Mouse (Mus musculus) CD4-positive, CD25-positive, alpha-beta regulatory T cell, adult 4 months (primary cell): ENCODE measurements at regions not wholly inside any gene's neighbourhood (a gene's known extent, or its start where the extent isn't known, plus 50 kb on each side); places are given as distances from the start of the nearest gene placed in this dataset.
A peak's percentile ranks its signal among the peaks of the same experiment; 100 is the strongest.
"Not testable (repeated sequence)": the region's sequence is repeated elsewhere in the genome, so short reads cannot be mapped to it uniquely, and the experiment has no call there.

Experiments
- ATAC-seq: one replicate; pipeline ENCODE4 v1.8.0; 2017

DNA sequence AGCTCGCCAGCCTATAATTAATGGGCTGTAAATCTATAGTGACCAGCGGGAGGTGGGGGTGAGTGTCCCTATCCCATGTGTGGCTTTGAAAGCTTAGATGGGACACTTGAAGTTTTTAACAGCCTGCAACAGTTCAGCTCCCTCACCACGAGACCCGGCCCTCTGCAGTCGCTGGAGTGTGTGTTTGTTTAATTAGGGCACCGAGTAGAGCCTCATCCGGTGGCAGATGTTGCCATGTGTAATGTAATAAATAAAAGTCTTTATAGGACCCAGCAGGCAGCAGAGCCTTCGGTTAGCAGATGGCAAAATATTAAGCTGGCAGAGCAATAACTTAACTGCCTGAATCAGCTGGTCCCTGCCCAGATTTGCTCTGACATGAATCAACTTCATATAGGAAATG, 177.1 kb downstream of the Nucb2 start:
- ATAC-seq: no peak

GRCm38 (mm10) chr7:116700409-116700808, 196.2 kb downstream of the Nucb2 start:
- no peak for ATAC-seq

- no peak for ATAC-seq
These were observed 197.5 kb downstream of the Nucb2 start for GRCm38 (mm10) chr7:116701466-116702342.

DNA sequence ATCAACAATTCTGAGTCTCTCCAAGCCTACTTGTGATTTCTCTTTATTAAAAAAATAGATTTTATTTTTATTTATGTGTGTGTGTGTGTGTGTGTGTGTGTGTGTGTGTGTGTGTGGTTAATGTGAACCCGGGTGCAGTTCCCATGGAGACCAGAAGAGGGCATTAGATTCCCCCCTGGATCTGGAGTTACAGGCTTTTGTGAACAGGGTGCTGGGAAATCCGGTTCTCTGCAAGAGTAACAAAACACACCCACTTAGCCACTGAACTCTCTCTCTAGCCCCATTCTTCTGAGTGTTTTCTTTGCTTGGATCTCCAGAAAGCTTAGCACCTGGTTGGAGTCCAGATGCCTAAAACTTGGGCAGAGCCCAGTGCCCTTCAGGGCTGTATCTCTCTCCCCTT, 198.4 kb downstream of the Nucb2 start:
- no peak for ATAC-seq

DNA sequence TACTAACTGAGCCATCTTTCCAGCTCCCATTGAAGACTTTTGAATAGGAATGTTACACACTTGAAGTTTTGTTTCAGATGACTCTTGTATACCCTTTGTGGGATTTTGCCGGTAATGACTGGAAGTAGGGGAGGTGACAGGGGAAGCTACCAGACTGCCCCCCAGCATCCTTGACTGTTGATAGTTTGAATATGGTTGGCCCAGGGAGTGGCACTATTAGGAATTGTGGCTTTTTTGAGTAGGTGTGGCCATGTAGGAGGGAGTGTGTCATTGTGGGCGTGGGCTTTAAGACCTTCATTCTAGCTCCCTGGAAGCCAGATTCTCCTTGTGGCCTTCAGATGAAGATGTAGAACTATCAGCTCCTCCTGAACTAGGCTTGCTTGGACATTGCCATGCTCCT, 207.4 kb downstream of the Nucb2 start:
- ATAC-seq: no peak

DNA sequence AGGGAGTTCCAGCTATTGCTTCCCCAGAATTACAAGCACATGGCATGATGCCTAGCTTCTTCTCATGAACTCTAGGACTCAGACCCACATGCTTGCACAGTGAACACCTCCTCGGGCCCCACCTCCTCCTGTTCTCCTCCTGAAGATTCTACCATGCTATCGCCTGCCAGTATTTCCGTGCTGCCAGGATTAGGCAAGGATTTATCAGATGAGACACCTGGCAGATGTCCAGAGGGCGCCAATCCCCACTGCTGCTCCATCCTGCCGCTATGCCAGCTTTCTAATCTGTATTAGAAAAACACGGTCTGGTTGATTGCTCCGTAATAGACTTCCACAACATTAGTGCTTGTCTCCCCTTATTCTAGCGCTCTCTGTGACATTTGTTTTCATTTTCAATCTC, 209.0 kb downstream of the Nucb2 start:
- ATAC-seq: no peak

DNA sequence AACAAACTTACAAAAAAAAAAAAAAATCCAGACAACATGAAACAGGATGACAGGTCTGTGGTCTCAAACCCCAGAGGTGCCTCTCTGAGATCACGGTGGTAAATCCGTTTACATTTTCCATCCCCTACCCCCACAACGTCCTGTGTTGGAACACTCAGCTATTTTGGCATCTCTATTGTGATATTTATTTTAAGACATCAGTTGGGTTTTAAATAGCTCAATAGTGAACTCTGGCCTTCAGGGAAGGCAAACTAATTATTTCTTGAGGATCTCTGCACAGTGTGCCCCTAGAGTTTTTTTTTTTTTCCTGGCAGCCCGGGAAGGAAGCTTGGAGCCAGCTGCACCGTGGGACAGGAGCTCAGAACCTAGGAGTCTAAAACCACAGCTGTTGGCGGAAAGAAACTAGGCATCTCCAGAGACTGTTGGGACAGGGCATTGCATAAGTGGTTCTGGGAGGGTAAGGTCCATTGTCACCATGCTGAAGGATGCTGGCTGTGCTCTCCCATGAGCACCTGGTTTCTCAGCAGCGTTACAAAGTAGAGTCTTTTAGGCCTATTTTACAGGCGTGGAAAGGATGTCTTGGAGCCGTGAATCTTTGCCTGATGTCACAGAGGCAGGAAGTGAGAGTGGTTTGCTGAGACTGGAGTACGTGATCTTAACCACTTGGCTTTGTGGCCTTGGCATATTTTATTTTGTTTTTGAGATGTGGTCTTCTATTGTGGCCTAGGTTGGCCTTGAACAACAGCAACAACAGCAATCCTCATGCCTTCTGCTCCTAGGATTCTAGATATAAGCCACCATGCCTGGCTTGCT, 211.3 kb downstream of the Nucb2 start:
- ATAC-seq: peak; percentile 70

DNA sequence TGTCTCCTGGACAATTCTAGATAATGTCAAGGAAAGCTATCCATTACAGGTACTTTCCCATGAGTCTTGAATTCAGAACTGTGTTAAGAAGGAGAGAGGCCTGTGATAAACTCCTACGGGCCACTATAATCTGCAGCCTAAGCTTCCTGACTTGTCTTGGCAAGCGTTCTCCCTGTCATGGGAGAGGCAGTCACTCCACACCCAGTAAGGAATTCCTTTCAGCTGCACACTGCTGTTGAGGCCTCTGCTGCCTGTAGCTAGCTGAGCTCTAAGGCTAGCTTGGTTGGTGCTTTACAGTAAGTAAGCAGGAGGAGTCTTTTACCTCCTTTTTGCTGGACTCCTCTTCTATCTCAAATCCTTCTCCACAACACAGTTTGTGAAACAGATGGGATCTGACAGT, 224.2 kb downstream of the Nucb2 start:
- ATAC-seq: no peak

- no peak for ATAC-seq
These were observed 225.6 kb downstream of the Nucb2 start for GRCm38 (mm10) chr7:116729795-116730194.

DNA sequence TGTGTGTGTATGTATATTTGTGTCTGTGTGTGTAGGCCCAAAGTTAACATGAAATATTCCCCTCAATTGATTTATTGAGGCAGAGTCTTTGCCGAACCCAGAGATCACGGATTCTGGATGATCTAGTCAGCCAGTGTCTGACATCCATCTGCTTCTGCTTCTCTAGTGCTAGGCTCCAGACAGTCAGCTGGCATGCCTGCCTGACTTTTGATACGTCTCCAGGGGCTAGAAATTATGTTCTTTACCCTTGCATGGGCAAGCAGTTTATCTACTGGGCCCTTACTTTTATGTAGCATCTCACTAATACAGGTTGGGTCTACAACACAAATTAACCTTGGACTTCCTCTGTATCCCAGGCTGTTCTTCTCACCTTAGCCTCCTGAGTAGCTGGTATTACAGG, 231.5 kb downstream of the Nucb2 start:
- ATAC-seq: no peak

DNA sequence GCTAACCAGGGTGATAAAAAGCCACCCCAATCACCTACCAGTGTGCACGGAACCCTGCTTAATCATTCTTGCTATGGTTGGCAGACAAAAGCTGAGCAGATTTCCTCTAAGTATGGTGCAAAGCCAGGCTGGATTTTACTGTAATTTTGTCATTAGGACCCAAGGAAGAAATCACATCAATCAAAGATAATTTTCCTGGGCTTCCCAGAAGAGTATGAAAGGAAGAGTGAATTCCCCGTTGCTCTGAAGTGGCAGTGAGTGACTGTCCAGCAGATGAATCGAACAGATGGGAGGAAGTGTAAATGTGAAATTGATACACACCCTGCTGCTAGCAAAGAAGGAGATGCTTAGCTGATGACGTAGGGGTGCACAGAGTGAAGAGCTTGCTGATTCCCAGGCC, 232.2 kb downstream of the Nucb2 start:
- no peak for ATAC-seq

DNA sequence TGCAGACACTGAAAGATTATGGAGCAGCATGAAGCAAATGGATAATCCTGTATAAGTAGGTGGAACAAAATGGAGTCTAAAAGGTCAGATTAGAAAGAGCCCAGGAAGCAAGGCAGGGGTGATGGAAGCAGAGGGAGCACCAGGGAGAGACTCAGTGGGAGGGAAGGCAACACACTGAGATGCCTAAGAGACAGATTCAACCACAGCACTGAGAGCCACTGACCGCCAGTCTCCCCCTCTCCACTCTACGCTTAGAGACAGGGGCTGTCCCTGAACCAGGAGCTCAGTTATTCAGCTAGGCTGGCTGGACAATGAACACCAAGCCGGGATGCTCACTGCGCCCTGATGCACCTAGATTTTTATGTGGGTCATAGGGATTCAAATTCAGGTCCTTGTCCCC, 233.8 kb downstream of the Nucb2 start:
- ATAC-seq: no peak

- no peak for ATAC-seq
These were observed 250.4 kb downstream of the Nucb2 start for GRCm38 (mm10) chr7:116754556-116754955.

GRCm38 (mm10) chr7:116792181-116792580, 288.0 kb downstream of the Nucb2 start:
- not testable (repeated sequence) for ATAC-seq

DNA sequence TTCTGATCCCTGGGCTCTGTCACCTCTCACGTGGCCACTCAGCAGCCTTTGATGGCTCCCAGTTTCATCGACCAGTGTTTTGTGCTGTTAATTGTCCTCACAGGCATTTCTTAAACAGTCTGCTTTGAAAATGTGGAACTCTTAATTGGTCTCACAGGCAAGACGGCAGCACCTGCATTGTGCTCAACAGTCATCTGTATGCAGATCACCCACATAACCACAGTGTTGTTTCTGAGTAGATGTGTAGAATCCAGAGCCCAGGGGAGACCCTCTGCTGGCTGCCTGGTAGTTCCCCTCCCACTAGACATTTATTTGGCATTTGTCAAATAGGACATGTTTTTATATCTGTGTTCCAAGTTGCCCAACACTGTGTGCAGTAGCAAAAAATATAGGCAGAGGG, 304.3 kb downstream of the Nucb2 start:
- no peak for ATAC-seq

DNA sequence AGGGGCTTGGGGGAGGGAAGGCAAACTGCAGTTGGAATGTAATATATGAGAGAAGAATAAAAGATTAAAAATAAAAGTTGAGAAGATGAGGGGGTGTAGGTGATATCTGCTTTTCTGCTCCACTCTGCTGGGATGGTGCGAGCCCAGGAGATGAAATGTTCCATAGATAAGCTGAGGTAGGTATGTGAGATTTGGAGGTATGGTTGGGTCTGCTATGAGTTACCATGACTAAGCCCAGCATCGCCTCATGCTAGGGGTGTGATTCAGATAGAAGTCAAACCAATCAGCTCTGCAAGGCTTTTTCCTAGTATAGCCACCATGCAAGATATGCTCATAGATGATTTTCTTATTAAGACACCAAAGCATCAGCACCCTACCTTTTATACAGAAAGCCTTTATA, 312.3 kb downstream of the Nucb2 start:
- ATAC-seq: no peak

- ATAC-seq: no peak
These were observed 313.8 kb downstream of the Nucb2 start for GRCm38 (mm10) chr7:116817991-116818390.

DNA sequence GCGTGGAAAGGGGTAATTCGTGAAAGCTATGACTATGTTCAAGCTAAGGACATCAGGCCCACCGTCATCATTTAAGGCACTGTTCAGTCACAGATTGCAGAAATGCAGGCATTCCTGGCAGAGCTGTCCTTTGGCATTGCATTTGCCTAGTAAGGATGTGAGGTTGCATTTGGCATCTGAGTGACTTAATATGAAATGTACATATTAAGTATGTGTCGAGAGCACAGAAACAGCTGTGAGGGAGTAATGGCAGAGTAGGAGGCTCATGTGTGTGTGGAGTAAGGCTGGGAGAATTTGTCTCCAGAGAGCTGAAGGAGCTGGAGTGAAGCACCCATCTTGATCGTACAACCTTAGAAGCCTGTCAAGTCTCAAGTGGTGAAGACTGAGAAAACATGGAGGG, 316.4 kb downstream of the Nucb2 start:
- no peak for ATAC-seq

GRCm38 (mm10) chr7:116842894-116843293, 338.7 kb downstream of the Nucb2 start:
- no peak for ATAC-seq

- no peak for ATAC-seq
These were observed 343.9 kb downstream of the Nucb2 start for GRCm38 (mm10) chr7:116847846-116848730.

DNA sequence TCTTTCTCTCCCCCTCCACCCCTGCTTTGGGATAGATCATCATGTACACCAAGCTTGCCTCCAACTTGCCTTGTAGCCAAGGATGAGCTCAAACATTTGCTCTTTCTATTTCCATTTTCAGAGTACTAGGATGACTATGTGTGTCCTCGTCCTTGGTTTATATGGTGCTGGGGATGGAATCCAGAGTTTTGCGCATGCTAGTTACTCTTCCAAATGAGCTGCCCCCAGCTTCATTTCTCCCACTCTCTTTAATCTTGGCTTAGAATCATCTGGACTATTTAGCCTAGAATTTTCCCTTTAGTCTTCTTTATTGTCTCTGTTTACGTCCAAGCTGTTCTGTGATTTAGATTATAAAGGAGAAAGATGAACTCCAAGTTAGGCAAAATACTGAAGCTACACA, 349.2 kb downstream of the Nucb2 start:
- ATAC-seq: no peak

GRCm38 (mm10) chr7:116857141-116857540, 353.0 kb downstream of the Nucb2 start:
- ATAC-seq: no peak

GRCm38 (mm10) chr7:116857744-116858143, 353.6 kb downstream of the Nucb2 start:
- ATAC-seq: no peak
